Mouse (Mus musculus): ENCODE data around the gene Shank2.

The Shank2 gene

GRCm38 (mm10) chr7:144324861-144325260 lies 323.1 kb downstream of the Shank2 start:
- no peak for DNase-seq (ENCODE audit: low read depth, low spot score)

- peak; percentile 80 for DNase-seq (ENCODE audit: low read depth, low spot score)
Measured at GRCm38 (mm10) chr7:144325603-144326002, 323.9 kb downstream of the Shank2 start.

GRCm38 (mm10) chr7:144329403-144329890 lies 327.7 kb downstream of the Shank2 start:
- no peak for DNase-seq (ENCODE audit: low read depth, low spot score)

GRCm38 (mm10) chr7:144336626-144337025 lies 334.9 kb downstream of the Shank2 start:
- DNase-seq (ENCODE audit: low read depth, low spot score), result no peak

- no peak for DNase-seq (ENCODE audit: low read depth, low spot score)
Measured at GRCm38 (mm10) chr7:144338694-144339093, 337.0 kb downstream of the Shank2 start.

GRCm38 (mm10) chr7:144340376-144340775 lies 338.6 kb downstream of the Shank2 start:
- no peak for DNase-seq (ENCODE audit: low read depth, low spot score)

GRCm38 (mm10) chr7:144366133-144366532 lies 364.4 kb downstream of the Shank2 start:
- DNase-seq (ENCODE audit: low read depth, low spot score), result no peak

- no peak for DNase-seq (ENCODE audit: low read depth, low spot score)
Measured at GRCm38 (mm10) chr7:144373059-144373458, 371.3 kb downstream of the Shank2 start.

GRCm38 (mm10) chr7:144375483-144375882 lies 373.8 kb downstream of the Shank2 start:
- DNase-seq (ENCODE audit: low read depth, low spot score), result no peak

- peak; percentile 19 for DNase-seq (ENCODE audit: low read depth, low spot score)
Measured at GRCm38 (mm10) chr7:144378254-144378653, 376.5 kb downstream of the Shank2 start.

- no peak for DNase-seq (ENCODE audit: low read depth, low spot score)
Measured at GRCm38 (mm10) chr7:144379243-144379884, 377.6 kb downstream of the Shank2 start.

GRCm38 (mm10) chr7:144381588-144381987 lies 379.9 kb downstream of the Shank2 start:
- DNase-seq (ENCODE audit: low read depth, low spot score), result peak; percentile 36

- DNase-seq (ENCODE audit: low read depth, low spot score), result no peak
Measured at GRCm38 (mm10) chr7:144387537-144387936, 385.8 kb downstream of the Shank2 start.

- no peak for DNase-seq (ENCODE audit: low read depth, low spot score)
Measured at GRCm38 (mm10) chr7:144389704-144390103, 388.0 kb downstream of the Shank2 start.

- no peak for DNase-seq (ENCODE audit: low read depth, low spot score)
Measured at GRCm38 (mm10) chr7:144390676-144391075, 388.9 kb downstream of the Shank2 start.

- no peak for DNase-seq (ENCODE audit: low read depth, low spot score)
Measured at GRCm38 (mm10) chr7:144391727-144392126, 390.0 kb downstream of the Shank2 start.

GRCm38 (mm10) chr7:144402492-144402891 lies 400.8 kb downstream of the Shank2 start:
- DNase-seq (ENCODE audit: low read depth, low spot score), result no peak

GRCm38 (mm10) chr7:144407675-144408074 lies 405.9 kb downstream of the Shank2 start:
- DNase-seq (ENCODE audit: low read depth, low spot score), result peak; percentile 60

GRCm38 (mm10) chr7:144408464-144409000 lies 406.8 kb downstream of the Shank2 start:
- no peak for DNase-seq (ENCODE audit: low read depth, low spot score)

- DNase-seq (ENCODE audit: low read depth, low spot score), result no peak
Measured at GRCm38 (mm10) chr7:144409682-144410081, 408.0 kb downstream of the Shank2 start.

GRCm38 (mm10) chr7:144411967-144412906 lies 410.5 kb downstream of the Shank2 start:
- no peak for DNase-seq (ENCODE audit: low read depth, low spot score)

GRCm38 (mm10) chr7:144414632-144415031 lies 412.9 kb downstream of the Shank2 start:
- no peak for DNase-seq (ENCODE audit: low read depth, low spot score)

Measured in telencephalon, adult 2 months (tissue).